Mouse (Mus musculus): Measurements from ENCODE around the gene Lyl1.

DNA sequence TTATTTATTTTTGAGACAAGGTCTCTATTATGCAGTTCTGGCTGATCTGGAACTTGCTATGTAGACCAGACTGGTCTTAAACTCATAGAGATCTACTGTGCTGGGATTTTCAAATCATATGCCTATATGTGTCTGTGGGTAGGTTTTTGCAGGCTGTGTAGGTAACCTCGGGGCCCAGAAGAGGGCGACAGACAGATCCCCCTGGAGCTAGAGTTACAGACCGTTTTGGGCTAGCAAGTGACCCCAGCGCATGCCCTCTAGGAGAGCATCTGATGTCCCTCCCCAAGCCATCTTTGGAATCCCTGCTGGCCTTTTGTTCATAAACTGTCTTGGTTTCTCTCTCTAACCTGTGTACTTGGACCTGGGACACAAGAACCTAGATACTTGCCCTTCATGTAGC lies 46.7 kb upstream of the Lyl1 start:
- TF ChIP-seq CTCF (IDR thresholded peaks at IDR 0.05; ENCODE audit: control insufficient read depth, insufficient read depth, insufficient read length) (no peak), MYOD1 (IDR thresholded peaks at IDR 0.05; ENCODE audit: control insufficient read depth, insufficient read length, low read depth) (no peak), MAX (IDR thresholded peaks at IDR 0.05) (no peak)

All from C2C12 (cell line).